Mouse (Mus musculus): ENCODE measurements at regions not wholly inside any gene's neighbourhood (a gene's known extent, or its start where the extent isn't known, plus 50 kb on each side); places are given as distances from the start of the nearest gene placed in this dataset.
A peak's percentile ranks its signal among the peaks of the same experiment; 100 is the strongest.
"Not testable (repeated sequence)": the region's sequence is repeated elsewhere in the genome, so short reads cannot be mapped to it uniquely, and the experiment has no call there.

- DNase-seq, result no peak
Observed at GRCm38 (mm10) chr7:139323026-139323425, 65.9 kb upstream of the Inpp5a start.

DNA sequence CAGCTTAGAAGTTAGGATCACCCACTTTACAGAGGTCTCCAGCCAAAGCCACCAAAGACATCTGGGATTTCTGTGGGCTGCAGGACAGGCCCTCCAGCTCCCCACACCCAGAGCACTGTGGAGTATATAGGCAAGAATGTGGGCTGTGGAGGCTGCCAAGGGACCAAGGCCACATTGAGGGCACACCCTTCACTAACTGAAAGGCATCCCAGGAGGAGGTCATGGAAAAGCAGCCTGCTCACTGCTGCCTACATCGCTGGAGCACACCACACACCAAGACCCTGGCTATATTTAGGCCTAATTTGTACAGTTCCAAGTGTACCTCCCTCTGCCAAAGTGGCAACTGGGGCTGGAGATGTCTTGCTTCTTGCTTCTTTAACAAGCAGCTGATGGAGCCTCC, 61.9 kb upstream of the Inpp5a start:
- peak; percentile 46 for DNase-seq

GRCm38 (mm10) chr7:139332791-139333190, 56.1 kb upstream of the Inpp5a start:
- no peak for DNase-seq

- DNase-seq, result not testable (repeated sequence)
Observed at GRCm38 (mm10) chr7:139337998-139338397, 50.9 kb upstream of the Inpp5a start.

Data from adrenal gland, adult 8-10 months (tissue).